Mouse (Mus musculus) cerebral cortex, adult 2 months (tissue): ENCODE measurements around the gene Zdhhc18.

Experiments
- WGBS: fragments of 180-500 bp; shearing (Covaris S2); methylation state at CpG from one replicate; pipeline ENCODE4 v1.1.7; 2018; 5-methylcytosine and 5-hydroxymethylcytosine counted together

Zdhhc18 gene

DNA sequence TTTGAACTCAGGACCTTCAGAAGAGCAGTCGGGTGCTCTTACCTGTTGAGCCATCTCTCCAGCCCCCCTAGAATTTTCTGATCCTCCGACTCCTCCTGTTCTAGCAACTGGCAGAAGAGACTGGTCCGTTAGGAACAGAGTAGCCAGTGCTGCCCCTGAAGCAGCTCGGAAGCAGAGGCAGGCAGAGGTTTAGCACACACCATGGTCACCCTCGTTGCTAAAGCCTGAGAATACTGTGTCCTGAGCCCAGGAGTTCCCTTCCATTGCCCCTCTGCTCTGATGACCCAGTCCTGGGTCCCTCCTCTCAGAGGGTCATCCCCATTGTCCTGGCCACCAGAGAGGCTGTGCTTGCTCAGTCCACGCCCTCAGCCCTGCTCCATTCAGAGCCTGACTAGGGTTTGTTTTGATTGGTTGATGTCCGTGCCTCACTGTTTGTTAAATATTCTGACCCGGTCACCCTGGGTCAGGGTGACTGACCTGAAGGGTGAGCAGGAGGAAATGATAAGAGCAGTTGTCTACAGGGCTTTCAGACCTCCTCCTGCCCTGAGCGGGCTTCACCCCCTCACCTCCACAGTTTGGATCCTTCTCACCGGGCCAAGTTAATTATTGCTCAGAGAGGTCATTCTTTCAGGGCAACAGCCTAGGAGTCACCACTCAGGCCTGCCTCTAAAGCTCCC lies 92.8 kb downstream of the Zdhhc18 start:
- WGBS: 49% methylated on average over 10 of the region's 10 CpGs
